Mouse (Mus musculus) stomach, postnatal 0 days (tissue): ENCODE results near the gene Kif26a. TPM values are rescaled to one million over a fixed set of nuclear protein-coding genes. Genes with fewer than 3 reads are reported as not detected.

ENCODE experiments used
- ATAC-seq: fragments of 200-750 bp; cut with Nextera tagmentation; 2 replicates; pipeline ENCODE4 v1.8.0; 2017; ENCODE audit not compliant: low FRiP score, low TSS enrichment
- DNase-seq: peaks from one replicate; pipeline ENCODE4 v3.0.0-alpha.2; 2016; ENCODE audit warnings: low spot score
- H3K27ac ChIP-seq: fragments of 300-500 bp; sonication (generic); replicated peaks from 2 replicates; pipeline ENCODE4 v1.5.1; 2014; ENCODE audit warnings: mild to moderate bottlenecking, control low read depth
- H3K27me3 ChIP-seq: fragments of 300-500 bp; sonication (generic); 2 replicates; pipeline ENCODE4 v1.6.1; 2014; ENCODE audit warnings: low read length; ENCODE audit not compliant: control insufficient read depth, insufficient read depth
- H3K36me3 ChIP-seq: fragments of 300-500 bp; sonication (generic); 2 replicates; pipeline ENCODE4 v1.6.1; 2014; ENCODE audit warnings: low read length, mixed read lengths; ENCODE audit not compliant: control insufficient read depth, insufficient read depth
- H3K4me1 ChIP-seq: fragments of 300-500 bp; sonication (generic); replicated peaks from 2 replicates; pipeline ENCODE4 v1.6.1; 2014; ENCODE audit warnings: antibody characterized with exemption; ENCODE audit not compliant: control insufficient read depth, insufficient read depth
- H3K4me2 ChIP-seq: fragments of 300-500 bp; sonication (generic); replicated peaks from 2 replicates; pipeline ENCODE4 v1.6.1; 2014; ENCODE audit warnings: low read depth, mild to moderate bottlenecking, control low read depth, moderate library complexity
- H3K4me3 ChIP-seq: fragments of 300-500 bp; sonication (generic); 2 replicates; pipeline ENCODE4 v1.5.1; 2014; ENCODE audit warnings: low read depth, low read length, control low read depth
- H3K9ac ChIP-seq: fragments of 300-500 bp; sonication (generic); 2 replicates; pipeline ENCODE4 v1.6.1; 2014; ENCODE audit warnings: mild to moderate bottlenecking, low read length, control low read depth, mixed read lengths
- H3K9me3 ChIP-seq: fragments of 300-500 bp; sonication (generic); 2 replicates; pipeline ENCODE4 v1.6.1; 2016; ENCODE audit warnings: low read length; ENCODE audit not compliant: control insufficient read depth
- CTCF ChIP-seq: IDR thresholded peaks from 2 replicates; pipeline ENCODE4 v1.5.1; 2016; ENCODE audit warnings: antibody characterized with exemption, low read depth, mild to moderate bottlenecking, moderate library complexity
- EP300 ChIP-seq: optimal IDR thresholded peaks from 2 replicates; pipeline ENCODE3; 2016; ENCODE audit warnings: antibody characterized with exemption
- WGBS: fragments of 180-500 bp; shearing (Covaris S2); extraction: QIAGEN DNeasy Blood & Tissue Kit; methylation state at CpG from one replicate; pipeline ENCODE4 v1.1.7; 2014; 5-methylcytosine and 5-hydroxymethylcytosine counted together
- polyA plus RNA-seq: library from polyadenylated mRNA; unstranded; fragments of >200 nt; fragmentation: Nextera tagmentation; extraction: Ambion mirVana; gene quantifications from 2 replicates; pipeline ENCODE4 v1.2.1, GENCODE M21; 2015

Kif26a gene
- polyA plus RNA-seq, 1 experiment from 2014 or later, result 0.75 TPM

DNA sequence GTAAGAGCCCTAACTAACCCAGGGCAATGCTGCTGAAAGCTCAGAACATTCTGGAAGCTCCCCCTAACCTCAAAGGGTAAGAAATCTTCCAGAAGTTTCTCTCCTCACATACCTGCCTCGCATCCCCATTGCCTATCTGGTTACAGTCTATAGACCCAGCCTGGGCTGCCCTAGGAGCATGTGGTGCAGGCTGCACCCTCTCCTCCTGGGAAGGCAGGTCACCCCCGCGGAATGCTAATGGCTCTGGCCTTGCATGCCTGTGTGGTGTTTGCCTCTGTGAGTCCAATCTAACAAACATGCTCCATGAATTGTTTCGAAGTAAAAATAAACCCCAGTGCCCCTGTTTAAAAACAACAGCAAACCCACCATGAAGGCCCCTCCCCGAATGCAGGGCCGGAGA, 75.3 kb downstream of the Kif26a start:
- ATAC-seq (no peak), DNase-seq (no peak)
- Histone ChIP-seq H3K36me3 (no peaks in the 10 kb centered on the region), H3K4me1 (no peaks in the 10 kb centered on the region), H3K9me3 (no peaks in the 10 kb centered on the region), H3K4me3 (no peak overlapping the region), H3K9ac (no peak overlapping the region), H3K27me3 (no peaks in the 10 kb centered on the region), H3K4me2 (no peak overlapping the region), H3K27ac (no peak overlapping the region)
- TF ChIP-seq EP300, result no peak
- no peak for TF ChIP-seq CTCF
- whole genome bisulfite sequencing, result 64% methylated on average over 6 of the region's 6 CpGs

GRCm38 (mm10) chr12:112221754-112222439, 75.9 kb downstream of the Kif26a start:
- ATAC-seq (no peak), DNase-seq (no peak)
- Histone ChIP-seq H3K4me3 (no peak overlapping the region), H3K36me3 (no peaks in the 10 kb centered on the region), H3K4me2 (no peak overlapping the region), H3K9ac (no peak overlapping the region), H3K27ac (no peak overlapping the region), H3K27me3 (no peaks in the 10 kb centered on the region), H3K9me3 (no peaks in the 10 kb centered on the region), H3K4me1 (no peaks in the 10 kb centered on the region)
- TF ChIP-seq CTCF (no peak), EP300 (no peak)
- 48% methylated on average over 19 of the region's 19 CpGs for WGBS

- no peaks in the 10 kb centered on the region for H3K9me3 ChIP-seq
- no peak for ATAC-seq
- H3K4me2 ChIP-seq, result no peak overlapping the region
- no peaks in the 10 kb centered on the region for H3K27me3 ChIP-seq
- 58% methylated on average over 13 of the region's 13 CpGs for WGBS
- no peak for DNase-seq
- no peak overlapping the region for H3K9ac ChIP-seq
- no peak overlapping the region for H3K27ac ChIP-seq
- no peaks in the 10 kb centered on the region for H3K4me1 ChIP-seq
- TF ChIP-seq CTCF (no peak), EP300 (no peak)
- no peaks in the 10 kb centered on the region for H3K36me3 ChIP-seq
- H3K4me3 ChIP-seq, result no peak overlapping the region
Measured at GRCm38 (mm10) chr12:112223721-112224337, 77.8 kb downstream of the Kif26a start.

DNA sequence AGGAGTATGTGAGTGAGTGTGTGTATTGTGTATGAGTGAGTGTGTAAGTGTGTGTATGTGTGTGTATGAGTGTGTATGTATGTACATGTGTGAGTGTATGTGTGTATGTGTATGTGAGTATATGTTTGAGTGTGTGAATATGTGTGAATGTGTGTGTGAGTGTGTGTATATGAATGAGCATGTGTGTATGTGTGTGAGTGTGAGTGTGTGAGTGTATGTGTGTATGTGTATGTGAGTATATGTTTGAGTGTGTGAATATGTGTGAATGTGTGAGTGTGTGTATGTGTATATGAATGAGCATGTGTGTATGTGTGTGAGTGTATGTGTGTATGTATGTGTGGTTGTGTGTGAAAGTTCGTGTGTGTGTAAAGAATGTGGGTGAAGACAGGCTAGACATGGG, 80.2 kb downstream of the Kif26a start:
- no peak for TF ChIP-seq EP300
- TF ChIP-seq CTCF, result no peak
- H3K36me3 ChIP-seq, result no peaks in the 10 kb centered on the region
- DNase-seq (no peak), ATAC-seq (no peak)
- no peak overlapping the region for H3K4me2 ChIP-seq
- no peak overlapping the region for H3K9ac ChIP-seq
- H3K4me1 ChIP-seq, result no peaks in the 10 kb centered on the region
- H3K27ac ChIP-seq, result no peak overlapping the region
- 65% methylated on average over 1 of the region's 1 CpGs for WGBS
- H3K4me3 ChIP-seq, result no peak overlapping the region
- no peaks in the 10 kb centered on the region for H3K9me3 ChIP-seq
- H3K27me3 ChIP-seq, result no peaks in the 10 kb centered on the region

GRCm38 (mm10) chr12:112226656-112227055, 80.6 kb downstream of the Kif26a start:
- Histone ChIP-seq H3K4me3 (no peak overlapping the region), H3K4me1 (no peaks in the 10 kb centered on the region), H3K9ac (no peak overlapping the region), H3K9me3 (no peaks in the 10 kb centered on the region), H3K27me3 (no peaks in the 10 kb centered on the region), H3K36me3 (no peaks in the 10 kb centered on the region), H3K27ac (no peak overlapping the region), H3K4me2 (no peak overlapping the region)
- no peak for TF ChIP-seq EP300
- TF ChIP-seq CTCF, result no peak
- 99% methylated on average over 2 of the region's 2 CpGs for WGBS
- DNase-seq, result no peak
- no peak for ATAC-seq

- H3K4me3 ChIP-seq, result no peak overlapping the region
- no peaks in the 10 kb centered on the region for H3K27me3 ChIP-seq
- ATAC-seq (no peak), DNase-seq (no peak)
- H3K4me2 ChIP-seq, result no peak overlapping the region
- H3K36me3 ChIP-seq, result no peaks in the 10 kb centered on the region
- no peak overlapping the region for H3K27ac ChIP-seq
- WGBS, result 50% methylated on average over 10 of the region's 10 CpGs
- TF ChIP-seq EP300 (no peak), CTCF (no peak)
- no peaks in the 10 kb centered on the region for H3K4me1 ChIP-seq
- no peaks in the 10 kb centered on the region for H3K9me3 ChIP-seq
- H3K9ac ChIP-seq, result no peak overlapping the region
Measured at GRCm38 (mm10) chr12:112229084-112229483, 83.1 kb downstream of the Kif26a start.
